Mouse (Mus musculus) CD4-positive naive resting alpha-beta T cell, adult 76 days (primary cell): Measurements from ENCODE around the gene Tspoap1. TPM values are rescaled to one million over a fixed set of nuclear protein-coding genes. Genes with fewer than 3 reads are reported as not detected.

Source experiments
- total RNA-seq: library from RNA; stranded (reverse); gene quantifications from one replicate; pipeline ENCODE4 v1.2.4, GENCODE M21; 2023

Tspoap1 gene
- total RNA-seq: 3.8 TPM

GRCm38 (mm10) chr11:87760301-87761081 lies at the start of gene Tspoap1:
TSS of gene Tspoap1 (plus strand) at chr11:87760541.

GRCm38 (mm10) chr11:87737175-87737740 lies 23.1 kb upstream of the Tspoap1 start, which contains the start of gene Supt4a:
TSS of gene Supt4a (plus strand) at chr11:87737552.

GRCm38 (mm10) chr11:87793460-87793859 lies 33.1 kb downstream of the Tspoap1 start, which contains the start of gene Mpo:
TSS of gene Mpo (plus strand) at chr11:87793581.

GRCm38 (mm10) chr11:87828239-87828900 lies 68.0 kb downstream of the Tspoap1 start, which contains the start of gene Lpo:
TSS of gene Lpo (minus strand) at chr11:87828289.

Other genes starting within 250 kb of the Tspoap1 start
- gene Gm11492, start 193.9 kb upstream of the Tspoap1 start, total RNA-seq: not detected
- 4.5 TPM for gene Sept4, start 191.6 kb upstream of the Tspoap1 start, total RNA-seq
- gene Mtmr4, start 168.4 kb upstream of the Tspoap1 start, total RNA-seq: 21.4 TPM
- gene Hsf5, start 143.4 kb upstream of the Tspoap1 start, total RNA-seq: 0.29 TPM
- 5.2 TPM for gene Rnf43, start 97.8 kb upstream of the Tspoap1 start, total RNA-seq
- 155 TPM for gene Supt4a, start 23.0 kb upstream of the Tspoap1 start, total RNA-seq
- gene Mpo, start 33.0 kb downstream of the Tspoap1 start, total RNA-seq: 0.67 TPM
- gene Lpo, start 67.7 kb downstream of the Tspoap1 start, total RNA-seq: not detected
- 9.6 TPM for gene Mks1, start 92.7 kb downstream of the Tspoap1 start, total RNA-seq
- not detected for gene Epx, start 115.0 kb downstream of the Tspoap1 start, total RNA-seq
- not detected for gene Olfr462, start 131.7 kb downstream of the Tspoap1 start, total RNA-seq
- gene Olfr463, start 136.8 kb downstream of the Tspoap1 start, total RNA-seq: not detected
- gene Olfr464, start 160.4 kb downstream of the Tspoap1 start, total RNA-seq: not detected
- 22.2 TPM for gene Dynll2, start 227.0 kb downstream of the Tspoap1 start, total RNA-seq